Mouse (Mus musculus) erythroid progenitor cell, adult 5-6 weeks (primary cell): ENCODE measurements around the gene 1110051M20Rik. TPM values are rescaled to one million over a fixed set of nuclear protein-coding genes. Genes with fewer than 3 reads are reported as not detected.
"Not testable (repeated sequence)": the region's sequence is repeated elsewhere in the genome, so short reads cannot be mapped to it uniquely, and the experiment has no call there.

Source experiments
- ATAC-seq: replicated peaks from 2 replicates; pipeline ENCODE4 v1.8.0; 2016; ENCODE audit warnings: moderate number of reproducible peaks, mild to moderate bottlenecking, moderate TSS enrichment, inconsistent platforms; ENCODE audit not compliant: poor library complexity, low FRiP score, severe bottlenecking
- total RNA-seq, 2 experiments: library from RNA; stranded (forward) in 1 of 2; stranded (reverse) in 1 of 2; fragments of 150-400 nt in 1 of 2; fragments of 186-747, 209-891 nt in 1 of 2; gene quantifications; 2 replicates each; pipeline versions ENCODE4 v1.2.3 to v1.2.4; 2015 to 2017; ENCODE audit warnings: low replicate concordance in 2 of 2

Gene 1110051M20Rik
- total RNA-seq, 2 experiments from 2014 or later = 1.2 to 3.8 TPM

DNA sequence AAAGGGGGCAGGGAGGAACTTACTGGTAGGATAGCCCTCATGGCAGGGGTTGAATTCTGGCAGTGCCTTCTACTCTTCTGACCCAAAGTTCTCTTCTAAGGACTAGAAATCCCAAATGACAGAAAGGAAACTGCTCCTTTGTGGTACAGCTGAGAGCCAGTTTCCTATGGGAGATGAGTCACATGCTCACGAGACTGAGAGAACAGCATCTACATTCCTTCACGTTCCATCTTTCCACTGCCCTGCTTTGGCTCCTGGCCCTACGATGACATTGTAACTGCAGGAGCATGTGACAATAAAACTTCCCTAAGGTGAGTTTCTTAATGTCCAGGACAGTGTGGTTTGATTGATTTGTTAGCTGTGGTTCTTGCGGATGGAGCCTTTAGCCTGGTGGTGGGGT, 196.1 kb downstream of the 1110051M20Rik start:
- ATAC-seq = no peak

DNA sequence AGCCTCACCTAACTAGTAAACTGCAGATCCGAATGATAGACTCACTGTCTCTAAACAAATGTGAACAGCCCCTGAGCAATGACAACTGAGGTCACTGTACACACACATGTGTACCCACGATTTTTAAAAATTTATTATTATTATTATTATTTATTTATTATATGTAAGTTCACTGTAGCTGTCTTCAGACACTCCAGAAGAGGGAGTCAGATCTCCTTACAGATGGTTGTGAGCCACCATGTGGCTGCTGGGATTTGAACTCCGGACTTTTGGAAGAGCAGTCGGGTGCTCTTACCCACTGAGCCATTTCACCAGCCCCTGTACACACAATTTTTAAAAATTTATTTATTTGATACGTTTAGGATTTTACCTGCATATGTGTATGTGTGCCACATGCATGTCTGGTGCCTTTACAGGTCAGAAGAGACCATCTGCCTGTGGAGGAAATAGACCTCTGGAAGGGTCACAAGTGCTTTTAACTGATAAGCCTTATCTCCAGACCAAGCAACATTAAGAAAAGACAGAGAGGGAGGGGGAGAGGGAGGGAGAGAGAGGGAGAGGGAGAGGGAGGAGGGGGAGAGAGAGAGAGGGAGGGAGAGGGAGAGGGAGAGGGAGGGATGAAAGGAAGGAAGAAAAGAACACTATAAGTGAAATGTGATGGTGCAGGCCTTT, 199.8 kb downstream of the 1110051M20Rik start:
- ATAC-seq = peak; percentile 73

DNA sequence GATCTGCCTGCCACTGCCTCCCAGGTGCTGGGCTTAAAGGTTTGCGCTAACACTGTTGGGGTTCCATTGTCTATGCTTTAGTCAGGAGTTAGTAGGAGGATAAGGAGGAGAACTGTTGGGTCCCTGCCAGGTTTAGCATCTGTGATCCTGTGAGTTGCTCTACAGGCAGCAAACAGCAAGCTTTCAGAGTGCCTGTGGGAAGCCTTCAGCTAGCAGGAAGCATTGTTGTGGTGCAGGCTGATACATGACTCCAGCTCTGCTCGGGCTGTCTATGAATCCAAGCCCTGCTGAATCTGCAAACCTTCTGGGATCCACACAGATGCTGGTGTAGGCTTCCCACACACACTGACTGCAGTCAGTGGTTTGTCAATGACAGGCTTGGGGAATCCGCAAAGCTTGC, 201.1 kb downstream of the 1110051M20Rik start:
- ATAC-seq = no peak

DNA sequence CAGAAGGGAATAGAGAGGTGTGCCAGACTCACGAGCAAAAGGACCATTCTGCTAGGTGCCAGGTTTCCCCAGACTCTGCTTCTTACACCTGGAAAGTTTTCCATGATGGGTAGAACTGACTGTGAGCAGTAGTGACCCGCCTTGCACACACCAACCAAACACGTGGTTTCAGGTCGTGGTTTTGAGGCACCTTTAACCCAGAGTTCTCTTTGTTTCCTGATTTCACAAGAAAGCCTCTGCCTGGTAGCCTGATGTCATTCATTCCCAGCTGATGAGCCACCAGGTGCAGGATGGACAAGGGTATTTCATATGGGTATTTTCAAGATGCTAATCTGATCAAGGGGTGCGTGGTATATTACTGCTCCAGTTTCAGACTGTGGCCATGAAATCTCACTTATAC, 202.0 kb downstream of the 1110051M20Rik start:
- ATAC-seq = no peak

DNA sequence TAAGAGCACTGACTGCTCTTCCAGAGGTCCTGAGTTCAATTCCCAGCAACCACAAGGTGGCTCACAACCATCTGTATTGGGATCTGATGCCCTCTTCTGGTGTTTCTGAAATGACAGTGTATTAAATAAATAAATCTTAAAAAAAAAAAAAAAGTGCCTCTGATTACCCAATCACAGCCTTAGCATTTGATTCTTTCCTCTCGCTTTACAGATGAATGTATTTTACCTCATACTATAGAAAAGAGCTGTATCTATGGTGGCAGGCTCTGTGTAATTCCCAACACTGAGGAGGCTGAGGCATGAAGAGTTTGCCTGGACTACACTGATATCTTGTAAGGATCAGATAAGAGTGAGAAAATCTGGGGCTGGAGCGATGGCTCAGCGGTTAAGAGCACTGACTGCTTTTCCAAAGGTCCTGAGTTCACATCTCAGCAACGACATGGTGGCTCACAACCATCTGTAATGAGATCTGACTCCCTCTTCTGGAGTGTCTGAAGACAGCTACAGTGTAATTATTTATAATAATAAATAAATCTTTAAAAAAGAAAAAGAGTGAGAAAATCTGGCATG, 206.9 kb downstream of the 1110051M20Rik start:
- not testable (repeated sequence) for ATAC-seq

DNA sequence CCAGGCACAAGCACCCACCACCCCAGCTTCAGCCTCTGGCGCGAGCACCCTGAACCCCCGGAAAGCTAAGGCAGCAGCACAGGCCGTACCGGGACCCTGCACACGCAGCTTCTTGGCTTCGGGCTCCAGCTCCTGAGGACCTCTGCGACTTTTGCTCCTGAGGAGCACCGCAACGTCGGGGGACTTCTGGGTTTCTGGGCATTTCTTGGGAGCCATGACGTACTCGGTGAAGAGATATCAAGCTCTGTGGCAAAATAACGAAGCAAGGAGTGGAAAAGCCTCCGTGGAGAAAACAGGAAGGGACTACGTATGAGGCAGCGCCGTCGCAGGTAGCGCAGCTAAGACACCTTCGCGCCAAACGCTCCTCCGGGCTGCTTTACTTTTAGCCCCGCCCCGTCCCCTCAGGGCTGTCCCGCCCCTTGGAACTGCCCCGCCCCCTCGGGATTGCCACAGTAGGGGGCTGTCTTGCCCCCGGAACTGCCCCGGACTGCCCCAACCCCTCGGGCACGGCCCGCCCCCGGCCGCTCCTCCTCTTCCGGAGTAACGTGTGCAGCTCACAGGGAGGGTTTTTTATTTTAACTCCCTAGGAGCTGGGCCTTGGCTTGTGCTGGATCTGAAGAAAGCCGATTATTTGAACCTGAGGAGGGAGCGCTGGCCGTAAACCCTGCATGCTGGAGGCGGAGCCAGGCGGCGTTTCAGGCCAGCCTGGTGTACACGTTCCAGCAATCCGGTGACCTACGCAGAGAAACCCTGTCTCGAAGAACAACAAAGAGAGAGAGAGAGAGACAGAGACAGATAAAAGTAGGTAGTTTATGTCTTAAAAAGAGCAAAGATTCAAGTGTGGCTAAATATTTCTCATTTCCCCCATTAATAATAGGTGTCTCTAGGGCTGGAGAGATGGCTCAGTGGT, 207.6 kb downstream of the 1110051M20Rik start, which contains the start of gene Ddb2:
Gene Ddb2 (minus strand): TSS at position 382 of the 910 bp plus-strand sequence.
- ATAC-seq = peak; percentile 96

DNA sequence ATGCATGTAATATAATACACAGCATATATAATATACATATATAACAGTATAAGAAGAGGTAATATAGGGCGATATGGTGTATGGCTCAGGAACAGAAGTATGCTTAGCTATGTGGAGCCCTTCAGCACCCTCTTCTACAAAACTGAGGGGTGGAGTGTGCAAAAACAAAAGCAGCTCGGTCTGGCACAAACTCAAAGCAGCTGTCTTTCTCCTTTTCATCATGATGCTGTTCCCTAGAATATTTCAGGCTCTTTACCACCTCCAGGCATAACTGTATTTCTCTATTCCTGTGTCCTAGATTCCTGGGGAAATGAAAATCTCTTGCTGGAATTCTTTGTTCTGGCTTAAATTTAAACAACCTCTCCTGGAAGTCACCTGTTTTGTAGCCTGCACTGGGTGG, 214.8 kb downstream of the 1110051M20Rik start:
- no peak for ATAC-seq

Other genes starting within 250 kb of the 1110051M20Rik start
- gene Nr1h3, start 241.9 kb downstream of the 1110051M20Rik start, total RNA-seq (2015; ENCODE audit: low replicate concordance) = 2.5 and 4.6 TPM in 2 replicates
- gene Nr1h3, start 241.9 kb downstream of the 1110051M20Rik start, total RNA-seq (2017; ENCODE audit: low replicate concordance) = 1.4 TPM in 1 of 2 replicates, not detected in the other
- 6.7 and 7.2 TPM in 2 replicates for gene Acp2, start 241.8 kb downstream of the 1110051M20Rik start, total RNA-seq (2015; ENCODE audit: low replicate concordance)
- gene Acp2, start 241.8 kb downstream of the 1110051M20Rik start, total RNA-seq (2017; ENCODE audit: low replicate concordance) = 1.7 and 5.5 TPM in 2 replicates
- gene Ddb2, start 207.7 kb downstream of the 1110051M20Rik start, total RNA-seq (2015; ENCODE audit: low replicate concordance) = 9.0 and 9.6 TPM in 2 replicates
- gene Ddb2, start 207.7 kb downstream of the 1110051M20Rik start, total RNA-seq (2017; ENCODE audit: low replicate concordance) = 4.6 and 7.6 TPM in 2 replicates
- gene Pacsin3, start 188.8 kb downstream of the 1110051M20Rik start, total RNA-seq (2015; ENCODE audit: low replicate concordance) = not detected in 2 replicates
- gene Pacsin3, start 188.8 kb downstream of the 1110051M20Rik start, total RNA-seq (2017; ENCODE audit: low replicate concordance) = not detected in 2 replicates
- 27.2 and 31.7 TPM in 2 replicates for gene Arfgap2, start 179.7 kb downstream of the 1110051M20Rik start, total RNA-seq (2015; ENCODE audit: low replicate concordance)
- 19.1 and 44.0 TPM in 2 replicates for gene Arfgap2, start 179.7 kb downstream of the 1110051M20Rik start, total RNA-seq (2017; ENCODE audit: low replicate concordance)
- gene Lrp4, start 12.8 kb upstream of the 1110051M20Rik start, total RNA-seq (2015; ENCODE audit: low replicate concordance) = 0.42 and 1.1 TPM in 2 replicates
- 0.51 and 2.6 TPM in 2 replicates for gene Lrp4, start 12.8 kb upstream of the 1110051M20Rik start, total RNA-seq (2017; ENCODE audit: low replicate concordance)
- gene Ckap5, start 82.1 kb upstream of the 1110051M20Rik start, total RNA-seq (2015; ENCODE audit: low replicate concordance) = 165 and 210 TPM in 2 replicates
- 216 and 320 TPM in 2 replicates for gene Ckap5, start 82.1 kb upstream of the 1110051M20Rik start, total RNA-seq (2017; ENCODE audit: low replicate concordance)
- gene F2, start 191.7 kb upstream of the 1110051M20Rik start, total RNA-seq (2015; ENCODE audit: low replicate concordance) = not detected in 2 replicates
- gene F2, start 191.7 kb upstream of the 1110051M20Rik start, total RNA-seq (2017; ENCODE audit: low replicate concordance) = 0.26 TPM in 1 of 2 replicates, not detected in the other
- gene Zfp408, start 205.1 kb upstream of the 1110051M20Rik start, total RNA-seq (2015; ENCODE audit: low replicate concordance) = 5.0 and 10.1 TPM in 2 replicates
- gene Zfp408, start 205.1 kb upstream of the 1110051M20Rik start, total RNA-seq (2017; ENCODE audit: low replicate concordance) = 1.1 and 3.6 TPM in 2 replicates
- gene Arhgap1, start 205.2 kb upstream of the 1110051M20Rik start, total RNA-seq (2015; ENCODE audit: low replicate concordance) = 20.2 and 52.0 TPM in 2 replicates
- 8.3 and 24.5 TPM in 2 replicates for gene Arhgap1, start 205.2 kb upstream of the 1110051M20Rik start, total RNA-seq (2017; ENCODE audit: low replicate concordance)